Mouse (Mus musculus): Measurements from ENCODE around the gene Gadd45a.
"Not testable (repeated sequence)": the region's sequence is repeated elsewhere in the genome, so short reads cannot be mapped to it uniquely, and the experiment has no call there.

The Gadd45a gene

DNA sequence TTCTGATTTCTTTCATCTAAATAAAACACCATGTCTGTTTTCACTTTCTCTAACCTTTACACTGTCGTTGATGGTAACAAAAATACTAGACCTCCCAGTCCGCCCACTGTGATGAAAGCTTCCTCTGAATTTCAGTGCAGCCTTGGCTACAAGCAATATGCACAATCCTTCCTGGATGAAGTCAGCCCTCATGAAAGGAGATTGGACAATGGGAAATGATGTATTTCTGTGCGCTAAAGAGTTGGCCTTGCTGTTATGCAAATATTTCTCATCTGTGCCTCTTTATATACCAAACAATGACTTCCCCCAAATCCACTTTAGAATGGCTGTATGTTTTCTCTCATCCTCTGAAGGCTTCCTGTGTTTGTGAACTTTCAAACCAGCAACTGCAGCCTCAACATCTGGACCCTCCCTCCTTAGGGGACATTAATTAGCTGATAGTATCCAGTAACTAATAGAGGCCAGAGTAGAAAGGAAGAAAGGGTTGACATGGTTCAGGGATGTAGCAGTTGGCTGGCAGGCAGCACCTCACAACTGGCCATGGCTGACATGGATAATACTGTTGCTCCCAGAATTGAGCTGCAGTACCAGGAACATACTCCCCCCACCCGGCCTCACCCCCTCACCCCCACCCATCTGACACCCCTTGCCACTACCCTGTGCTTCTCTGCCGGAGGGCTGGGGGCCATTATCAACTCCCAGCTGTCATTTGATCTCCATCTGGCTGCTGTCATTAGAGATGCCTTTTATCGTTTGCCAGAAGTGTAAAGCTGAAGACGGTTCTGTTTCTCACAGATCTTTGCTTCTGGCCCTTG lies 11.8 kb upstream of the Gadd45a start:
- no peak for DNase-seq (ENCODE audit: low read depth, low spot score)

DNA sequence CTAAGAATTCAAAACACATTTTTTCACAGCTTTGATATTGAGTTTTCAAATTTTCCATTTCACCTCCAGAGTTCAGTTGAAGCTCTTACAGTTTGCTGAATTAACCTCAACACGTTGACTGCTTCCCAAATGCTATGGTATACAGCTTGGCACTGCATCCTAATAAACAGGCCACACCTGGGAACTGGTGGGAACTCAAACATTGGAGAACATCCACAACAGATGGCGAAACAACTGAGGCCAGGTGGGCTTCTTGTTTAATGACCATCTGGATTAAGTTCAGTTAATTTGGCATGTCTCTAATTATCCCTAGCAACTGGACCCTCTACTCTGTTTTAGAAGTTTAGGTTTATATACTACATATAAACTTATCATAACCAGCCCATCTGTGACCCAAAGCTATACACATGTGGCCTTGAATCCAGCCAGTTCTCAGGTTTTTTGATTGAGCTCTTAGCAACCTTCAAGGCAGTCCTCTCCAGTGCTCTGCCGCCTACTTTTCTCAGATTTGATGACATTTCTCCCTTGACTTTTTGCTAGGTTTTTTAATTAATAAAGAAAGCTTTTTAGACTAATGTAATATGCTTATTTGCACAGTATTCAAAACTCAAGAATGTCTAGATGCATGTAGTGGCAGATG lies 10.9 kb upstream of the Gadd45a start:
- DNase-seq (ENCODE audit: low read depth, low spot score), result no peak

DNA sequence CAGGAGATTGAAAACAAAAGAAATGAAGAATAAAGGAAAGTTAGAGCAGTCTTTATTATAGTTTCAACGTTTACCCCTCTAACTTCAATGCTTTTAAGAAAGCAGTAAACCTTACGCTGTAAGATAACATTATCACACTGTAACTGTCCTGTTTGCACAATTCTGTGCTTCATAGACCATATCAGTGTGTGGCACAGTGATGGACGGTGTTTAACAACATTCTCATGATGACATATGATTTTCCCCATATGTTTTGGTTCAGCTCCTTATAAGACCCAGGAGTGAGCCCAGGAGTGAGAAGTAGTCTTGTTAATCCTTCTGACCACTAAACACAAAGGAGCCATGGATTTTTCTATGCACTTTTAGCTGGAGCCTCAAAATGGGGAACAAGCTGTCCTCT lies 9.7 kb upstream of the Gadd45a start:
- DNase-seq (ENCODE audit: low read depth, low spot score), result no peak

DNA sequence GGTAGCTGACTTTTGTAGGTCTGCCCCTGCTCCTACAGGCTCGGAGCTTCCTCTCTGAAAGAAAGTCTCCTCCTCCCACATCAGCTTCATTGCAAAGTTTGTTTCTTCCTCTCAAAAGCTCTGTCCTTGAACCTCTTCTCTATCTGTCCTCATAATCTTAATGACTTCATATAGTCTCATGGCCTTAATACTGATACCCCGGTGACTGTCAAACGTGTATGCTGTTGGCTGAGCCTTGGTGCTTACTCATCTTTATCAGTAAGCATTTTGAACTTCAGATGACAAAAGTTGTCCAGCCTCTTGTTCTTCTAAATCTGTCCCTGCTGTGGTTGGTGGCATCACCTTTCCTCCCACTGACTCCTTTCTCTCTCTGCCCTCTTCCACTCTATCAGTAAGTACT lies 8.2 kb upstream of the Gadd45a start:
- DNase-seq (ENCODE audit: low read depth, low spot score), result no peak

DNA sequence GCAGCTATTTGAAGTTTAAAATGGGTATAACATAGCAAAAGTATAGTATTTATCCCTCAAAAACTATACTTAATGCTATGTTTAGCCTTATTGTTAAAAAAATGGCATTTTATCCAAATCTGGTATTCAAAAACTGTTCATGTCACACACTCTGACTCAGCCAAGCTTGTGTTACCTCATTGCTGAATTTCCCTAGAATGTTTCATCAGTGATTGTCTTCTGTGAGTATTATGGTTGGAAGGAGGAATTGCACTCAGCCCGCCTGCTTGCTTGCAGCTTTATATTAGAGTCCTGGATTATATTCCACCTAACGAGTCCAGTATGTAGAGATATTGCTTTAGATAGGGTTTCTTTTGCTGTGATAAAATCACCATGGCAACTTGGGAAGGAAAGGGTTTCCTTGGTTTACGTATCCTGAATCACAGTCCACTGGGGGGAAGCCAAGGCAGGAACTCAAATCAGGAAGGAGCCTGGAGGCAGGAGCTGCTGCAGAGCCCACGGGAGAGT lies 3.7 kb upstream of the Gadd45a start:
- DNase-seq (ENCODE audit: low read depth, low spot score), result peak; percentile 32

DNA sequence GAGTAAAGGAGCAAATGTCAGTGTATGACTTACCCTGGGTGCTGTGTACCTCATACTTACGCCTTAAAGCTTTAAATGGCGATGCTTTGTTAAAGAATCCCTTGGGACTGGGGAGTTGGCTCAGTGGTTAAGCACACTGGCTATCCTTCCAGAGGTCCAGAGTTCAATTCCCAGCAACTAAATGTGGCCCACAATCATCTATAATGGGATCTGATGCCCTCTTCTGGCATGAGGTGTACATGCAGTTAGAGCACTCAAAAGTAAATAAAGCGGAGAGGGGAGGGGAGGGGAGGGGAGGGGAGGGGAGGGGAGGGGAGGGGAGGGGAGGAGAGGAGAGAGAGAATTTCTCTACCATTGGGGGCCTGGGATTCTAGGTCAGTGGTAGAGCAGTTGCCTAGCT lies 1.7 kb upstream of the Gadd45a start:
- DNase-seq (ENCODE audit: low read depth, low spot score), result peak; percentile 73

DNA sequence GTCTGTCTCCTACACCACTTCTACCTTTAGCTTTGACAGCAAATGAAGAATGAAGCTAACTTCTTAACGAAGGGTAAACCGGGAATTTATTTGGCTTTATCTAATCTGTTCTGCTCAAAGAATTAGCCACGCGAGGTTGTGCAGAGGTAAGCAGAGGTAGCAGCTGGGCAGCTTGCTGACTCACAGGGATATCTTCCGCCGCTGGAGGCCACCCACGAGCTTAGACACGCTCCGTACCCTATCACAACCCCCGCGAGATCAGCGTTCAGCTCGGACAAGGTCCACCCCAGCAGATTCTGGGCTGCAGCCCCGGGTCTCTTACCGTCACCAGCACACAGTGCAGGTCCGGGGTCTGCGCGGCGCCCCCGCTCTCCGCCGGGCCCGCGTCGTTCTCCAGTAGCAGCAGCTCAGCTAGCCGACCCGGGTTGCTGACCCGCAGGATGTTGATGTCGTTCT lies 873 bp downstream of the Gadd45a start:
- peak; percentile 83 for DNase-seq (ENCODE audit: low read depth, low spot score)

DNA sequence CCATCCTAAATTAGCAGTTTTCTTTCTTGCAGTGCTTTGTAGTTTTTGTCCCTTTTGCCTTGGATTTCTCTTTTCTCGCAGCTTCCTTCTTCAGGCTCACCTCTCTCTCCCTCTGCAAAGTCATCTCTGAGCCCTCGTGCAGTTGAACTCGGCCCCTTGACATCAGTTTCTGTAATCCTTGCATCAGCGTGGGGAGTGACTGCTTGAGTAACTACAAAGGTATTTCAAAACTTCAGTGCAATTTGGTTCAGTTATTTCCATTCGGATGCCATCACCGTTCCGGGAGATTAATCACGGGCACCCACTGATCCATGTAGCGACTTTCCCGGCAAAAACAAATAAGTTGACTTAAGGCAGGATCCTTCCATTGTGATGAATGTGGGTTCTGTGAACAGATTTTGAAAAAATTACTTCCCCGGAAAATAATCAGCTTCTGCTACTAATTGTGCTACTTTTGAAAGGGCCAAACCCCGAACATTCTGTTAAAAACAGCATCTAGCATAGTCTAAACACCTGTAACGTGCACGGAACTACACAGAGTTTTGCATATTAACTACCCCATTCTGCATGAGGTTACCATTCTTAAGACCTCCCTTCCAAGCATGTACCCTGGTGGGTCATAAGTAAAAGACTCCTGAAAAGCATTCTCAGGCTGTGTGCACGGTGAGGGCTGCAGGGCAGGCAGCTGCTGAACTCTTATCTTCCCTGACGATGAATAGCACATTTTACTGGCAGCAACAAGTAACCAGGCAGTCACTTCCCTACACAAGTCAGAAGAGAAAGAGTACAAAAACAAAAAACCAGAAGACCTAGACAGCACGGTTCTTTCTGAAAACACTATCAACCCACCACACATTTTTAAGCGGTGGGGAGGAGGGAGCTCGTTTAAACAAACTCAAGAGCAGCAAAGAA lies 1.6 kb downstream of the Gadd45a start:
- DNase-seq (ENCODE audit: low read depth, low spot score), result peak; percentile 39

DNA sequence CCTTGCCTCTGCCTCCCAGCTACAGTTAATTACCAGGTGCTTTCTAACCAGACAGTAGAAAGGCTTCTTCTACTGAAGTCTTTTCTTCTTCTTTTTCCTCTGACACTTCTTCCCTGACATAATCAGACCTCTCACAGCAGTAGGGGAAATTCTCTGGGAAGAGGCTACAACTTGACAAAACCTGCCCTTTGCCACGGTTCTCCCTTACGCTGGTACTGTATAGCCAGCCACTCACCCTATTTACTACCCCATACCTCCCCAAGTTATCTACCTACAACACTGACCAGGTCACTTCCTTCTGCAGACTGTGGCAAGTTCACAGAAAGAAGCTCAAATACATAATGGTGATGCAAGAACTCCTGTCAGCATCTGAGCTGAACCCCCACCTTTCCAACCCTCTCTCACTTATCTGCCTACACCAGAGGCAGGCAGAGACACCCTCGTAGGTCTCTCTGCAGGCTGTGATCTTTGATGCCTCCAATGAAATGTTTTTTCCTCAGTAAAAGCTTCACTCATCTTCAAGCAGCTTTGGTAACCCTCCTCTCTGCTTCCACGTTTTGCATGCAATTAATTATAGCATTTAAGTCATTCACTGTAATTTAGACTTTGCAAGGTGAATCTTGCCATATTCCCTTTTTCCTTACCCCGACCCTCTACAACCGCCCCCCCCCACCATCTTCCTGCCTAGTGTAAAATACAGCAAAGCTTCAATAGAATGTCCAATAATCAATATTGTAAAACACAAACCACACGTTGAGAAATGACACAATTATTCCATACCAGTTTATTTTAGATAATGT lies 2.7 kb downstream of the Gadd45a start:
- DNase-seq (ENCODE audit: low read depth, low spot score), result no peak

DNA sequence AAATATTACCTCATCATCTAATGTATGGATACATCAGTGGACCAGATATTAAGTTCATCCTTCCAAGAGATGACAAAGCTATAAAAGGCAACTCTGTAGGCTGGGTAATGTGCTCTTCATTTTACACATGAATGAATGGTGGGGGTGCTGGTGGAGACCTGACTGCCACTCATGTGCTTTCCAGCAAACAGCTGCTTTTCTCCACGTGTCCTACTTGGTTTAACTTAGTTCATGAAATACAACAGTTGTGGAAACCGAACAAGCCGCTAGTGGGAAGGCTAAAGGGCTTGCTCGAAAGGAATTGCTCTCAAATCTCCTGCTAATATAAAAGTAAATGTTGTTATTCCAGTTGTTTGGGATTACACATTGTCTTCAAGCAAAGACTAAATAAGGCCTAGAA lies 3.7 kb downstream of the Gadd45a start:
- peak; percentile 38 for DNase-seq (ENCODE audit: low read depth, low spot score)

DNA sequence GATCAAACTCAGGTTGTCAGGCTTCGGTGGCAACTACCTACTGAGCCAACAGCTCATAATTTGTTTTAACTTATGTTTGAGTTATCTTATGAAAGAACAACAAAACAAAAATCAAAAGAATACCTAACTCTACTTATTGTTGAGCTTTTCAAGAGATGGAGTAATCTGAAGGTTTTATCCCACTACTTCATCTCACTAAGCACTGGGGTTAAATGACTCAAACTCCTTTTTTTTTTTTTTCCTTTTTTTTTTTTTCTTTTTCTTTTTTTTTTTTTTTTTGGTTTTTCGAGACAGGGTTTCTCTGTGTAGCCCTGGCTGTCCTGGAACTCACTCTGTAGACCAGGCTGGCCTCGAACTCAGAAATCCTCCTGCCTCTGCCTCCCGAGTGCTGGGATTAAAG lies 4.3 kb downstream of the Gadd45a start:
- not testable (repeated sequence) for DNase-seq (ENCODE audit: low read depth, low spot score)

DNA sequence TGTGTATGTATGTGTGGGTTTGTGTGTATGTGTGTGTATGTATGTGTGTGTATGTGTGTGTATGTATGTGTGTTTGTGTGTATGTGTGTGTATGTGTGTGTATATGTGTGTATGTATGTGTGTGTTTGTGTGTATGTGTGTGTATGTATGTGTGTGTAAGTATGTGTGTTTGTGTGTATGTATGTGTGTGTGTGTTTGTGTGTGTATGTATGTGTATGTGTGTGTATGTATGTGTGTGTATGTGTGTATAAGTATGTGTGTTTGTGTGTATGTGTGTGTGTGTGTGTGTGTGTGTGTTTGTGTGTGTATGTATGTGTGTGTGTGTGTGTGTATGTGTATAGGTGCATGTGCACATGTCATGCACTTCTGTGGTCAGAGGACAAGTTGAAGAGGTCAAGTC lies 4.7 kb downstream of the Gadd45a start:
- not testable (repeated sequence) for DNase-seq (ENCODE audit: low read depth, low spot score)

DNA sequence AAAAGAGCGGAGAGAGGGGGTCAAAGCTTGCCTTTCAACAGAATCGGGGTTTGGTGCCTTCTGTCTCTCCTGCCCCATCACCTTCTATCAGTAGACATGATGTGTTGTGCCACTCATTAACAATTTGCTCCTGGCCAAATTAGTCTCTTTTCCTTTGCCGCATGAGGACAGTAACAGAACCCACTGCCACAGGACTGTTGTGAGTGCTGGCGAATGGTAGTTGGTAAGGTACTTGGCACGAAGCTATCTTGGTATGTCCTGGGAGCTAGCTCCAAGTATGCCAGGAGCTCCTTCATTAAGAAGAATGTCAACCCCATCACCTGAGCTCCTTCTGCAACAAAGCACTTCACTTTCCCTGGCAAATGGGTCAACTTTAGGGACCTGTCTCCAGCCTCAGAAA lies 6.4 kb downstream of the Gadd45a start:
- peak; percentile 41 for DNase-seq (ENCODE audit: low read depth, low spot score)

DNA sequence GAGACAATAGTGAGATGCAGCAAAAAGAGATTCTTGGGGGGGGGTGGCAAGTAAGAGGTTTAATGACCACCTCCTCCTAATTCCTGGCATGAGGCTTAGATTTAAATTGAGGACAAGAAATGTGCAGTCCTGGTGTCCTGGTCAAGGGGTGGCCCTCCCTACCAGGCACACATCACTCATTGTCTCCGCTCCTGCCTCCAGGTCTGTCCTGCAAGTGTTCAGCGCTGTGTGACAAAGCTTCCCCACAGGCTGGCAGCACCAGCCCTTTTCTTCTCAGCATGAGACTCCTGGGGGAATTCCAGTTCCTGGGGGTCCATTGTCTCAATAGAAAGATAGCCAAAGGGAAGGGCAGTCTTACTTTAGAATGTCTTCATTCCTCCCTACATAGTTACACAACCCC lies 6.8 kb downstream of the Gadd45a start:
- peak; percentile 93 for DNase-seq (ENCODE audit: low read depth, low spot score)

DNA sequence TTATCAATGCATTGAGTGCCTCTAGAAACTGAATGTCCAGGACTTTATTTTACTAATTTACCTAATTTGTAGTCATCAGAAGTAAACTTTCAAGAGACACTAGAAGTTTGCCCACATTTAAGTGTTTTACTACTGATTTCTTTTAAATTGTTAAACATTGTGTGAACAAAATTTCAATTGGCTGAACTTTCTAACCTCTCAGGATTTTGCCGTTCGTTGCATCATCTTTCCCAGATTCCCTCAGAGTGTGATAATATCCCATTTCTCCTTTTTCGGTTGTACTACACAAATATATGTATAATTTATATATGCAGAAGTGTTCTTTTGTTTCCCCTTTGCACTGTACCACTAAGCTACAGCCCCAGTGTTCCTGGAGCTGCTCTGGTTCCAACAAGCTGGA lies 7.3 kb downstream of the Gadd45a start:
- no peak for DNase-seq (ENCODE audit: low read depth, low spot score)

DNA sequence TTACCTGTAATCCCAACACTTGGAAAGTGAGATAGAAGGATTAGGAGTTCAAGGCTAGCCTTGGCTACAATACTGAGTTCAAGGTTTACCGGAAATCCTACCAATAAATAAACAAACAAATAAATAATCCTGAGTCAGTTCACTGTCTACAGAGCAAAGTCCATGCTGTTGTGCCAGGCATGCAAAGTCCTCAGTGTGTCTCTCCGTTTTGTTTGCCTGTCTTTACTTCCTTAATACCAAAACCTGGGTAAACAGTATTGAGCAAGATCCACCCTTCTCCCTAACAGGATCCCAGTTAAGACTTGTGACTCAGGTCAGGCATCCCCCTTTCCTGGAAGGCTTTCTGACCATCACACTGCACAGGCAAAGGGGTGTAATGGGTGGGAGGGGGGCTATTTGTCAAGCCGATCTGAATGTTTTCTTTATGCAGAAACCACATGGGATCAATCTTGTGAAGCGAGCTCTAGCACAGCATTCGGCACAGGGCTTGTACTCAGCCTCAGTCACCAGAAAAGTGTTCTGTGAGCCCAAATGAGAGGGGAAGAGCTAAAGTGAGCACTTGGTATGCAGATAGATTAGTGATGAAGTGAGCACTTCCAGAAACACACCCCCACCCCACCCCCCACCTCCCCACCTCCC lies 7.8 kb downstream of the Gadd45a start:
- peak; percentile 69 for DNase-seq (ENCODE audit: low read depth, low spot score)

DNA sequence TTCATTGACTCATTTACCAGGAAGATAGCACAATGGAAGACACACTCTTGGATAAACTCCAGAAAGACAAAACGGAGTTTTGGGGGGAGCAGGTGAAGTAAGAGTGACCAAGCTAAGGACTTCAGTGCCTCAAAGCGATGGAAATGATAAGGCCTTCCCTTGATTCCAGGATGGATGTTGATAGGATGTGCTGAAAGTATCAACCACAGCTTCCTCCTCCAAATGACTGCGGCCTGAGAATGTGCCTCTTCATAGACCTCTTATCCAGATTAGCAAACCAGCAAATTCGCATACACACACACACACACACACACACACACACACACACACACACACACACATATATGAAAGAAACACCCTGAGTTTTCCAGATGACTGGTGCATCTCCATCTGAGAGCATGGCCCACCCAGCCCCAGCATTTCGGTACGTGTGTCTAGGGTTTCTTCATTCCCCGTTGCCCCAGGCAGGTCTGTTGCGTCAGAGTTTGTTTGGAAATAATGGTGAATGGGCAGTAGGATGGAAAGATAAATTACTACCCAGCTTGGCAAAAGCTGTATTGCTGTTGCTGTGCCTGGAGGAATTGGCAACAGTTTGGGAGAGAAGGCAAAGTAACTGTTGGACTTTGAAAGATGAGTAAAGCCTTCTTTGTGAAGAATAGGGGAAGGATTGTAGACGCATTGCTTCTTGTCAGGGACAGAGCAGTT lies 9.7 kb downstream of the Gadd45a start:
- DNase-seq (ENCODE audit: low read depth, low spot score), result no peak

DNA sequence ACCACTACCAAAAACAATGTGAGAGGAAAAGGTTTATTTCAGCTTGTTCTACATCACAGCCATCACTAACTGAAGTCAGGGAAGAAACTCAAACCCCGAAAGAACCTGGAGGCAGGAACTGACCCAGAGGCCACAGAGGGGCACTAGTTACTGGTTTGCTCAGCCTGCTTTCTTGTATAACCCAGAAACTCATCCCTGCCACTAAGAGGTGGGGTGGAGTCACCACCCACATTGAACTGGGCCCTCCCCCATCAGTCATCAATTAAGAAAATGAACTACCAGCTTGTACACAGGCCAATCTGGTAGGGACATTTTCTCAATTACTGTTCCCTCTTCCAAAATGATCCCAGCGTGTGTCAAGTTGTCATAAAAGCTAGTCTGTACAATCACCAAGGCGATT lies 10.6 kb downstream of the Gadd45a start:
- DNase-seq (ENCODE audit: low read depth, low spot score), result no peak

DNA sequence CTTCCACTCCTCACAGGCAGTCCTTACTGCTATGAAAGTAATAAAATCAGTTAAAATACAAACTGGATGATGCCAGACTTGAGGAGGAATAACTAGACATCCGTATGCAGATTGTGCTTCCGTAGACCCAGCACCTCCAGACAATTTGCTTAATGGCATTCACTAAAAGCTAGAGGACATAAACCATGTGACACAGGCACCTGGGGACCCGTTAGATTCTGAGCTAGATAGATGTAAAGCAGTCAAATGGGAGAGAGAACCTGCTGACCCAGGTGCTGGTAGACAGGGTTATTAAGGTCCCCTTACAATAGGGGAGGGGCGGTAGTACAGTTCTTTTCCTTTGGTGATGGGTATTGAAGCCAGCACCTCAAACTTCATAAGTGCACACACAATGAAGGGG lies 13.5 kb downstream of the Gadd45a start:
- DNase-seq (ENCODE audit: low read depth, low spot score), result no peak

DNA sequence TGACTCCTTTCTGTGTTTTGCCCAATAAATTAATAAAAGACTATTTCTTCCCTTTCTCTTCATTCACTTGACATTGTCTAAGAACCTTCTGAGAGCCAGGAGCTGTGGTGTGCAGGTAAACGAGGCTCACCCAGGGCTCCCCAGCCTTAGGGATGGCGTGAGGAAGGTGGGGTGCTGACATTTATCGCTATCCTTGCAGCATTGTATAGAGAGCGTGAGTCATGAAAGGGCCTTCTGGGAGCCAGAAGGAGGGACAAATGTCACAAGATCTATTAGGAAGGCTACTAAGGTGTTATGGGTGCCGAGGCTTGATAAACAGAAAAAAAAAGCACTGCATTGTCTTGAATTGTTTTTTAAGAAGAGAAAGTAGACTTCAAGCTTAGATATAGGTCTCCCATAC lies 15.9 kb downstream of the Gadd45a start:
- no peak for DNase-seq (ENCODE audit: low read depth, low spot score)

Measured in R1 (cell line).